Comparison of ENCODE assay signal across 8 mouse cellular contexts in genomic region chr8:84732996-84733395, GRCm38 (mm10). TPM values are rescaled to one million over a fixed set of nuclear protein-coding genes. Genes with fewer than 3 reads are reported as not detected.
DNase-seq lines count a peak whose midpoint lies in the region; ATAC-seq and TF ChIP-seq lines count a peak whose summit lies in the region.

No protein-coding gene starts in this region.

- peaks cover 36% of the 10 kb centered on the region for H3K27me3 ChIP-seq in liver, embryonic 11.5 days (replicated peaks; ENCODE audit: control insufficient read depth, insufficient read depth, low read length)
- H3K27me3 ChIP-seq in hindbrain, embryonic 12.5 days, result peaks cover 62% of the 10 kb centered on the region

- WGBS in liver, embryonic 11.5 days, result 47% methylated on average over 6 of the region's 6 CpGs
- 54% methylated on average over 6 of the region's 6 CpGs for WGBS in hindbrain, embryonic 12.5 days

- DNase-seq in gastrocnemius, adult 2 months, result peak; percentile 66
- DNase-seq in gastrocnemius, adult 18-20 months (ENCODE audit: low spot score), result no peak
- no peak for DNase-seq in liver, embryonic 11.5 days (ENCODE audit: low spot score)
- DNase-seq in liver, result no peak
- DNase-seq in lung, postnatal 36 days, result peak; percentile 69
- no peak for DNase-seq in spleen, adult 18-20 months
- no peak for DNase-seq in adrenal gland, postnatal 10 days

- peak overlapping the region; percentile 46 for H3K4me3 ChIP-seq in gastrocnemius, adult 2 months
- H3K4me3 ChIP-seq in liver, embryonic 11.5 days (ENCODE audit: low read depth, low read length), result no peak overlapping the region
- H3K4me3 ChIP-seq in hindbrain, embryonic 12.5 days, result no peak overlapping the region

- peaks cover 60% of the 10 kb centered on the region for H3K4me1 ChIP-seq in liver, embryonic 11.5 days (replicated peaks; ENCODE audit: control insufficient read depth, insufficient read depth, low read length)
- peaks cover 54% of the 10 kb centered on the region for H3K4me1 ChIP-seq in hindbrain, embryonic 12.5 days

- H3K4me2 ChIP-seq in liver, embryonic 11.5 days, result no peak overlapping the region
- H3K4me2 ChIP-seq in hindbrain, embryonic 12.5 days (replicated peaks), result no peak overlapping the region

- no peaks in the 10 kb centered on the region for H3K36me3 ChIP-seq in liver, embryonic 11.5 days (ENCODE audit: control insufficient read depth, insufficient read depth, low read length)
- no peaks in the 10 kb centered on the region for H3K36me3 ChIP-seq in hindbrain, embryonic 12.5 days

- ATAC-seq in liver, embryonic 11.5 days (replicated peaks; ENCODE audit: low FRiP score), result no peak
- no peak for ATAC-seq in hindbrain, embryonic 12.5 days (ENCODE audit: low FRiP score)

- H3K9me3 ChIP-seq in liver, embryonic 11.5 days (ENCODE audit: control insufficient read depth, low read length), result no peaks in the 10 kb centered on the region
- no peaks in the 10 kb centered on the region for H3K9me3 ChIP-seq in hindbrain, embryonic 12.5 days (replicated peaks)

- H3K27ac ChIP-seq in gastrocnemius, adult 2 months, result peak overlapping the region; percentile 96
- 0 out of 2 replicates have a peak overlapping the region, but pooled peaks have one; percentile 8 for H3K27ac ChIP-seq in liver, embryonic 11.5 days (ENCODE audit: low read depth, low read length)
- peak overlapping the region; percentile 87 for H3K27ac ChIP-seq in hindbrain, embryonic 12.5 days

- no peak for TF ChIP-seq CTCF in gastrocnemius, adult 2 months (IDR thresholded peaks at IDR 0.05)

- intact Hi-C loops in gastrocnemius, adult 2 months (cut with DNase I), result no loop called here

- H3K9ac ChIP-seq in liver, embryonic 11.5 days (ENCODE audit: low read depth, low read length), result 0 out of 2 replicates have a peak overlapping the region, but pooled peaks have one; percentile 12
- no peak overlapping the region for H3K9ac ChIP-seq in hindbrain, embryonic 12.5 days

RNA-seq across cellular contexts. Expression of gene G430095P16Rik, which starts 10.2 kb away (rescaled TPM):
- total RNA-seq in gastrocnemius, adult 2 months (2021), result under 1 TPM; 0.36 to 0.78 TPM
- total RNA-seq in gastrocnemius, adult 18-20 months (2021), result under 1 TPM; 0.34 to 0.45 TPM
- polyA plus RNA-seq in liver, embryonic 11.5 days (2014; fragmentation: Nextera tagmentation; extraction: Ambion mirVana), result 11.8 and 12.3 TPM in 2 replicates
- polyA plus RNA-seq in hindbrain, embryonic 12.5 days (2016; fragmentation: Nextera tagmentation; extraction: Ambion mirVana), result 3.0 and 3.6 TPM in 2 replicates
- total RNA-seq in adrenal gland, postnatal 10 days (2021), result under 1 TPM; 0.51 to 0.88 TPM

RNA-seq across cellular contexts. Expression of gene Lyl1, which starts 31.7 kb away (rescaled TPM):
- total RNA-seq in gastrocnemius, adult 2 months (2021), result 1 to 10 TPM; 1.1 to 1.3 TPM
- total RNA-seq in gastrocnemius, adult 18-20 months (2021), result 1 to 10 TPM in 1 of 2 experiments, under 1 TPM in 1; 0.73 to 1.6 TPM
- polyA plus RNA-seq in liver, embryonic 11.5 days (2014; fragmentation: Nextera tagmentation; extraction: Ambion mirVana), result 67.9 and 68.6 TPM in 2 replicates
- 4.6 and 4.9 TPM in 2 replicates for polyA plus RNA-seq in hindbrain, embryonic 12.5 days (2016; fragmentation: Nextera tagmentation; extraction: Ambion mirVana)
- total RNA-seq in adrenal gland, postnatal 10 days (2021), result 1 to 10 TPM; 7.8 to 8.5 TPM

RNA-seq across cellular contexts. Expression of gene Nacc1, which starts 45.3 kb away (rescaled TPM):
- total RNA-seq in gastrocnemius, adult 2 months (2021), result 10 to 100 TPM; 18.7 to 24.3 TPM
- total RNA-seq in gastrocnemius, adult 18-20 months (2021), result 10 to 100 TPM; 19.3 to 22.8 TPM
- polyA plus RNA-seq in liver, embryonic 11.5 days (2014; fragmentation: Nextera tagmentation; extraction: Ambion mirVana), result 23.0 and 25.2 TPM in 2 replicates
- 20.9 and 21.3 TPM in 2 replicates for polyA plus RNA-seq in hindbrain, embryonic 12.5 days (2016; fragmentation: Nextera tagmentation; extraction: Ambion mirVana)
- total RNA-seq in adrenal gland, postnatal 10 days (2021), result 10 to 100 TPM; 59.1 to 62.9 TPM

RNA-seq across cellular contexts. Expression of gene Trmt1, which starts 46.9 kb away (rescaled TPM):
- total RNA-seq in gastrocnemius, adult 2 months (2021), result 10 to 100 TPM; 45.6 to 57.5 TPM
- total RNA-seq in gastrocnemius, adult 18-20 months (2021), result 10 to 100 TPM; 47.0 to 51.4 TPM
- 94.1 and 95.6 TPM in 2 replicates for polyA plus RNA-seq in liver, embryonic 11.5 days (2014; fragmentation: Nextera tagmentation; extraction: Ambion mirVana)
- 51.2 and 55.9 TPM in 2 replicates for polyA plus RNA-seq in hindbrain, embryonic 12.5 days (2016; fragmentation: Nextera tagmentation; extraction: Ambion mirVana)
- 10 to 100 TPM; 63.4 to 82.8 TPM for total RNA-seq in adrenal gland, postnatal 10 days (2021)

Comparison
In these comparisons a context has a peak if more than half of its experiments do, and no peak if none do; other contexts are left out.
1. DNase-seq: peak in gastrocnemius, adult 2 months (single experiment) and lung, postnatal 36 days (single experiment); none in gastrocnemius, adult 18-20 months (single experiment), liver, embryonic 11.5 days (single experiment), liver (single experiment), spleen, adult 18-20 months (0 of 2) and adrenal gland, postnatal 10 days (single experiment).
2. H3K27ac ChIP-seq: peak in every context shown above with its lines; median percentile 96 in gastrocnemius, adult 2 months; 87 in hindbrain, embryonic 12.5 days; 8 in liver, embryonic 11.5 days.